Mouse (Mus musculus): ENCODE measurements around the gene Cbx7.

The Cbx7 gene

DNA sequence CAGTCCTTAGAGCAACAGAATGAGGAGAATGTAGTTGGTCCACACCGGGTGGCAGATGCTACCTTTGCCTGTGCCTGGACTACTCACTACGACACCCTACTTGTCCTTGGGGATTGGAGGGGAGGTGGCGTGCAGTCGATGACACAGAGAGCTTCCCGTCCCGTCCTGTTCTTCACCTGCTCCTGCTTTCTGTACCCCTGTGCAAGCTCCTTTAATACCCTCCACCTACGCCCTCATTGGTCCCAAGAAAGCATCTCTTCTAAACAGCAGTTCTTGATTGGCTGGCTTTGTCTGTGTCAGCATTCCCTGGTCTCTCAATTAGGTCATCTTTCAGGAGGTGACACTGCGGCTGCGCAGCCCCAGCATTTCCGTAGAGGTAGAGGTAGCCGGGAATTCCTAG, at the start of gene Cbx7:
TSS of gene Cbx7 (minus strand) at position 180 of the 400 bp plus-strand sequence.
- DNase-seq, result no peak

GRCm38 (mm10) chr15:80020516-80020915, 49.6 kb upstream of the Cbx7 start:
- no peak for DNase-seq

DNA sequence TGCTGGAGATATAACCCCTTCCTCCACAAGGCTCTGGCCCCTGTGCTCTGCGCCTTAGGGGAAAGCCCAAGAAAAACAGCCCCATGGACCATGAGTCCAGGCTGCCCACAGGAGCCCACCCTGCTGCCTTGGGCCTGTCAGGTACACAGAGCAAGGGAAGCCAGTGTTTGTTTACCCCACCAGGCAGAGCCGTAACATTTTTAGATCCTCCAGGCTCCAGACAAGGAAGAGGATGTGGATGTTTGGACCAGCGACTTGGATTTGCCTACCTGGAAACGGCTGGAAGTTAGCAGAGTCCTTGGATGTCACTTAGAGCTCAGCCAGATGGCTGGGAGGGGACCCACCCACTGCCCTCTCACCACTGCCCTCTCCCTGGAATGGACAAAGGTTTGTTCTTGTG, 48.7 kb upstream of the Cbx7 start:
- no peak for DNase-seq

- DNase-seq, result no peak
Observed at GRCm38 (mm10) chr15:80019220-80019619, 48.3 kb upstream of the Cbx7 start.

- no peak for DNase-seq
Observed at GRCm38 (mm10) chr15:80016563-80017301, 45.8 kb upstream of the Cbx7 start.

DNA sequence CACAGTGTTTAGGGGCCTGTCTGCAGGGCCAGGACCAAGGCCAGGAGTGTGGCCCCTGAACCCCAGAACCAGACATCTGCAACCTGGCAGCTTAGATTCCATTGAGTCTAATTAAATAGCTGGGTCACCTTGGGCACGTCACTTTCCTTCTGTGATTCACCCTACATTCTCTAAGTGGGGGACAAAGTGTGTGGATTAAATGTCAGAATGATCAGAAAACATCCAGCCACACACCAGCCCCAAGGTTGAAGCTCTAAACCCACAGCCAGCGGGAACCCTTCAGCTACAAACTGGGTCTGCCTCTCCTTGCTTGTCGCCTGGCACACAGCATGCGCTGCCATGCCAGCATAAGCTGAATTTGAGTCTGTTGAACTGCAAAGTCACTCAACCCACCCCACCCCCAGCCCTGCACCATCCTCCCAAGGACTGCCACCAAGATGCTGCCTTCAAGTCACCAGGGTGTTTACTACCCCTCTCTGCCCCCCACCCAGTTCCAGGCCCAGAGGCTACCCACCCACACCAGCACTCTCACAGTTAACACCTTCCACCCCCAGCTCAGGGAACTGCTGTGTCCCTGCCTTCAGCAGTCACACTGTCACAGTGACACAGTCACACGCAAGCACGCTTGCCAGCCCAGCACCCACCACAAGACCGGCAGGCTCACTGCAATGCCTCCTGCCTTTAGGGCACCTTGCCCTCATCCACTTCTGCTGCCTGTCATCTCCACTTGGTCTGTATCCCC, 44.5 kb upstream of the Cbx7 start:
- no peak for DNase-seq

- peak; percentile 89 for DNase-seq
Observed at GRCm38 (mm10) chr15:80014321-80015210, 43.6 kb upstream of the Cbx7 start, which contains the start of gene Pdgfb. TSS of gene Pdgfb (minus strand) at chr15:80014977.

GRCm38 (mm10) chr15:80014031-80014320, 43.1 kb upstream of the Cbx7 start:
- DNase-seq, result no peak

DNA sequence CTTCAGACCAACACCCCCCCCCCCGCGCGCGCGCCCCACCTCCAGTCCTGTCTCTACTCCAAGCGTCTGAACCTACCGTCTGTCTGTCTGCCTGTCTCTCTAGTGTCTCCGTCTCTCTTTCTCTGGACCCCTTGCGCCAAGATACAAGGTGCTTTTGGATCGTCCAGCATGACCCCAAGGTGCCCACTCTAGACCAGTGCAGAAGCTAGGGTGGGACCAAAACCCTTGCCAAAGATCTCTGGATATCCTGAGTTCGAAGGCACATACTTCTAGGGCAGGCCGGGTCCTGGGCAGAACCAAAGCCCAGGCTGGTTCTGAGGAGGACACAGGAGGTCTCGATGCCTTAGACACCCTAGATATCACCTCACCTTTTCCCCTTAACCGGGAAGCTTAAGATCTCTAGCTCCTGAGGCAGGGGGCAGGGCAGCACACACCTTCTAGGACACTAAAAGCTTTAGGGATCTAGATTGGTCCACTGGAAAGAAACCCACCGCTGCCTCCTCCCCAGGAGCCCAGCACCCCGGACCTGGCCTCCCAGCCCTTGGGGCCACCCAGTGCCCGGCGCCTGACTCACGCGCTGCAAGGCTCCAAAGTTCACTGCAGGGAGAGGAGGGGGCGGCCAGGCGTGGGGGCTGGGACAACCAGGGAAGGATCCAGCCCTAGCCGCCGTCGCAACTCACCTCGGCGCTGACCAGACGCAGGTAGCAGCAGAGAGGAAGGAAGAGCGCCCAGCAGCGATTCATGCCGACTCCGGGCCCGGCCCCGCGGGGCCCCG, 42.5 kb upstream of the Cbx7 start:
- DNase-seq, result no peak

DNA sequence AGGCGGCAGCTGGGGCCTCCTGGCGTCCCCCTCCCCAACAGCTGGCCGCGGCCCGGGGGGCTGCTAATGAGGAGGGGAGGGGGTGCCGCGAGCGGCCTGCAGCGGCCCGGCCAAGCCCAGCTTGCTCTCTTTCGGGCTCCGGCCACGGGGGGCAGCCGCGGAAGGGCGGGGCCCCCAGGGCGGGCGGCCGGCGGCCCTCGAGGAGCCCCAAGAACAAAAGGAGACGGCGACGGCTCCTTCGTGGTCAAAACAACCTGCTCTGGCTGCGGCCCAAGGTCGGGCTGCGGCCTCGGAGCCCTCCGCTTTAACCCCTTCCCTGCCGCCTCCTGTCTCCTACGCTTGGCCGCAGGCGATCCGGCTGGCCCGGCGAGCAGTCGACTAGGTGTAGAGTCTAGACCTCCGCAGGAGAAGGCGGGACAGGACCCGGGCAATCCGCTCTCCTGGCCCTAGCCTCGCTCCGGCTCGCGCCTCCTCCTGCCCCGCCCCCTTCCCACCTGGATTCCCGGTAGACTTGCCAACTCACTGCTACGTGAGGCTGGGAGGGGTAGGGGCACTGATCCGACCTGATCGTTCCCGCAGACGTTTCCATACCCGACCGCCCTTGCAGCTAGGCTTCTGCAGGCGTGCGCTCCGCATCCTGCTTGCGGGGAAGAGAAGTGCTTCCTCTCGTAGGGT, 41.7 kb upstream of the Cbx7 start:
- peak; percentile 84 for DNase-seq

- DNase-seq, result peak; percentile 55
Observed at GRCm38 (mm10) chr15:80011778-80012526, 41.0 kb upstream of the Cbx7 start.

DNA sequence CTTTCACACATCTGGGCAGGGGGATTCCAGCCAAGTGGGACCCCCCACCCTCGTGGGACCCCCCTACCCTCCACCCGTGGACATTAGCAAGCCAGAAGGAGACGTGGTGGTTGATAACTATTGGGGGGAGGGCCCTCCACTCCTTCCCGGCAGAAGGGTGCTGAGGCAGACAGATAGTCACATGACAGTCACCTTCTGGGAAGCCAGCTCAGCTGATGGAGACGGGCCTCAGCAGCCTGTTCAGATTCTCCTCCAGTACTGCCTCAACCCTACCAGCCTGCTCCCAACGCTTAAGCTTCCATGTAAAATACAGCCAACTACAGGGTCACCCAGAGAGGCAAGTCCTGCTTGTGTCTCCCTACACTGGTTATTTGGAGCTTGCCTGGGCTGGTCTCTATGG, 40.3 kb upstream of the Cbx7 start:
- DNase-seq, result no peak

DNA sequence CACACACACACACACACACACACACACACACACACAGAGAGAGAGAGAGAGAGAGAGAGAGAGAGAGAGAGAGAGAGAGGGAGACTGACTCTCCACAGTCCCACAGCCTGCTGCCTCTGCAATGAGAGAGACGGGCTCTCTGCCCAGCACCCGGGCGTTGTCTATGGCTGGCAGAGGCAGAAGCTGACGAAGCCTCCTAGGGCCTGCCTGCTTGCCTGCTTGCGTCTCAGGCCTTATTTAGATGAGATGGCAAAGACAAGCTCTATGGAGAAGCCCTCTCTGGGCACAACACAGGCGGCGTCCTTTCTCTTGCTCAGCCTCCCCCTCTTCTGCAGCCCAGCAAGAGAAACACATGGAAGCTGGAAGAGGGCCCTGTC, 39.3 kb upstream of the Cbx7 start:
- no peak for DNase-seq

DNA sequence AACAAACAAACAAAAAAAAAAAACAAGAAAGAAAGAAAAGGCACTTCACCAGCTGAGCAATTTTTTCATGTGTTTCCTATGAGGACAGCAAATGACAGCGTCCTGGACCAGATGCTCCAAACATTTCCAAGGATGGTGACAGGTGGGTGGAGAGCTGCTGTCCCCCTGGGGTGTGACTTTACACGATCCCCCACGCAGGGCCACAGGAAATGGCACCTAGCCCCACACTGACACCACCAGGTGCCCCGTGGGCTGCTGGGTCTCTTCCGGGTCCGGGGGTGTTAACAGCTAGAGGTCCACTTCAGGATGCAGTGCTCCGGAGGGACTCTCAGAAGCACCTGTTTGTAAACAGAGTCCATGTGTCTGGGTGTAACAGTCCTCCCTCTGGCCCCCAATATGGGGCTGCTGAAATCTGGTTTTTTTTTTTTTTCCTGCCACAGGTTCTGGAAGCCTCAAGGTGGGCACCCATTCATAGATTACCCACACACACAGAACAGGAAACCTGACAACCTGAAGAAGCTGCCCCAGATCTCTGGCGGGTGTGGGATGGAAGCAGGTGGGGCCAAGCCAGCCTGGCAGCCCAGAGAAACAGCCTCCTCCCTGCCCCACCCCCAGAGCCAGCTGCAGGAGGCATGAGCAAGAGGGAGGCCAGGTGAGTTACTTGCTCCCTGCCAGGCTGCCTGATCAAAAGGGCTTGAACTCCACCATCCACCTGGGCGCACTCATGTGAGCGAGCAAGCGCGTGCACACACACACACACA, 38.7 kb upstream of the Cbx7 start:
- no peak for DNase-seq

GRCm38 (mm10) chr15:80008461-80008860, 37.5 kb upstream of the Cbx7 start:
- no peak for DNase-seq

DNA sequence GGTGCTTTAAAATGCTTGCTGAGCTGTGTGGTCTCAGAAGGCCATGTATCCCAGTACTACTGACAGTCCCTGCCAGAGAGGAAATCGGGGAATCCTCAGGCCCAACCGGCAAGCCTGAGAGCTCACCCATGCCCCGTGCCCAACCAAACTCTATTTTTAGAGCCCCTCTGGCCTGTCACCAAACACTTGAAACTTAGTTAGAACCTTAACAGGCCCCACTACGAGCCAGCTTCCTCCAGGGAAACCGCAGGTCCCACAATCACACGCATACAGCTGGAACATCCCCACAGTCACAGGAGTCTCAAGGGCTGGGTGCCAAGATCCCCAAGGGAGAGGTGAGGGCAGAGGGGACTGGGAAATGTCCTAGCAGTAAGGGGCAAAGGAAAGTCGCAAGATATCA, 35.2 kb upstream of the Cbx7 start:
- peak; percentile 45 for DNase-seq

DNA sequence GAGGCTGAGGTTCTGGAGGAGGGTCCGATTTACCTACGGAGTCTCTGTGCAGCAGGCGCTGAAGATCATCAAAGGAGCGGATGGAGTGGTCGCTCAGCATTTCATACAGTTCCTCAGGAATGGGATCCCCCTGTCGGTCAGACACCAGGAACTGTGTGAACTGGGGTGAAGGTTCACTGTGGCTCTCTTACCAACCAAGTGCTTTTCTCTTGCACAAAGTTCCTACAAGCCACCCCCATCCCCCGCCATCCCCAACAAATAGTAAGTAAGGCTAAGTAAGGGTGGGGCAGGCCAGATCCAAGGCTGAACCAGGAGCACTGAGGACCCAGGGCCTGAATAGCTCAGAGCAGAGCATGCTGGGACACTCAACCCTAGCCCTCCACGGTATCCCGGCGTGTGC, 34.5 kb upstream of the Cbx7 start:
- no peak for DNase-seq

DNA sequence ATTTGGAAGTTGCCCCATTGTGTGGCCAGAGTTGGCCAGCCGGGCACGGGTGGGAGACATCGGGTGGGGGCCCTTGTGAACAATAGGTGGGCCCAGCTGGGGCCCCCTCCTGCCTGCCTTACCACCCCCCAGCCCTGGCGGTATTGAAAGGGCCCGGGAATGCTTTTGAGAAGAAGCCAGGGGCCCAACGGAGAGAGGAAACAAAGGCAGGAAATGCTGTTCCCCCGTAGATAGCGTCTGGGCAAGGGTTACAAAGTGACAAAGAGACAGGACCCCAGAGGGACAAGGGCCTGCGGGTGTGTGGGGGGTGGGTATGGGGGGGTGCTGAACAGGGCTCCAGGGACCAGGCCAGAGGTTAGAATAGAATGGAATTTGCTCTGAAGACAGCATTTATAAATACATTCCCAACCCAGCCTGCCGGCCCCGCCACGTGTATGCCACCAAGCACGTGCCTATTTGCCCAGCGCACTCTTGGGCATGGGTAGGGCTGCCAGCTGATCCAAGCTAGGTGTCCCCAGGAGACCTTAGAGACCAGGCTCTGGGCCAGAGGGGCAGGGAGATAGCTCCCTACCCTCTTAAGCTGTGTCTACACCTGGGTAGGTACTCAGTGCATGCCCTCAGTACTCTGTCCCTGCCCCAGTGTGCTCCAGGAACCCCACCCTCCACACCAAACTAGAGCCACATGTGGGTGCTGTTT, 33.9 kb upstream of the Cbx7 start:
- DNase-seq, result peak; percentile 85

DNA sequence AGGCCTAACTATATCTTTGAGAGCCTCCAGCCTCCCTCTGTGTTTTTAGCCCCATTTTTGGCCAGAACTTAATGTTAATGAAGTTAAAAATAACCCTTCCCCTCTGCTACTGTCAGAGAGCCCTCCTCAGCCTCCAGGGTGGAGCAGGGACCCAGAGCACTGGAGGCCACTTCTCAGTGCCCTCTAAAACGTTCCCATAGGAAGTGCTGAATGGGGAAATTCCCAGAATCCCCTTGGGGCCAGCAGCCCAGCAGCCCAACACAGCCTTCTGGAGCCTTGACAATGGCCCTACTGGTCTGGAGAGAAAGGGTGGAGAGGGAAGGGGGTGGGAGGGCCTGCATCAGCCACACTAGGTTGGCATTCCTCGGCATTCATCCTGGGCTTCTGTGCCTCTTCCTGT, 32.7 kb upstream of the Cbx7 start:
- no peak for DNase-seq

GRCm38 (mm10) chr15:80001601-80002000, 30.7 kb upstream of the Cbx7 start:
- DNase-seq, result no peak

Data from lung, postnatal 10 days (tissue).